Mouse (Mus musculus) bone marrow macrophage, adult 2 months (primary cell): ENCODE data around the gene Ly6g6d. TPM values are rescaled to one million over a fixed set of nuclear protein-coding genes. Genes with fewer than 3 reads are reported as not detected.
"Not testable (repeated sequence)": the region's sequence is repeated elsewhere in the genome, so short reads cannot be mapped to it uniquely, and the experiment has no call there.

ENCODE experiments used
- H3K27ac ChIP-seq: 2 replicates; pipeline ENCODE4 v1.5.1; 2012; ENCODE audit warnings: low read depth, low read length; ENCODE audit not compliant: insufficient read depth
- H3K4me1 ChIP-seq: 2 replicates; pipeline ENCODE4 v1.6.1; 2012; ENCODE audit warnings: low read length; ENCODE audit not compliant: control insufficient read depth, insufficient read depth
- H3K4me3 ChIP-seq: 2 replicates; pipeline ENCODE4 v1.5.1; 2012; ENCODE audit warnings: mild to moderate bottlenecking, low read length, moderate library complexity; ENCODE audit not compliant: insufficient read depth
- CTCF ChIP-seq: IDR thresholded peaks from 2 replicates; pipeline ENCODE4 v1.5.1; 2012; ENCODE audit warnings: low read depth, mild to moderate bottlenecking, low read length, moderate library complexity
- POLR2A ChIP-seq: IDR thresholded peaks from 2 replicates; pipeline ENCODE4 v1.6.1; 2012; ENCODE audit warnings: mild to moderate bottlenecking, low read depth, low read length, borderline replicate concordance
- polyA plus RNA-seq: library from polyadenylated mRNA; stranded (reverse); fragments of >200 nt; gene quantifications from 2 replicates; pipeline ENCODE4 v1.2.4, GENCODE M21; 2012; ENCODE audit not compliant: missing spikeins, insufficient read depth, insufficient read length

The Ly6g6d gene
- 1.0 TPM in 1 of 2 replicates, not detected in the other for polyA plus RNA-seq

GRCm38 (mm10) chr17:35077786-35078233 lies at the start of gene Ly6g6d:
TSS of gene Ly6g6d (minus strand) at chr17:35078065.
- peaks cover 24% of the 10 kb centered on the region for H3K4me1 ChIP-seq

GRCm38 (mm10) chr17:35127017-35127416 lies 49.2 kb upstream of the Ly6g6d start:
- TF ChIP-seq CTCF (no peak), POLR2A (no peak)
- Histone ChIP-seq H3K27ac (peak overlapping the region; percentile 88), H3K4me1 (peaks cover 20% of the 10 kb centered on the region), H3K4me3 (peak overlapping the region; percentile 80)

More at GRCm38 (mm10) chr17:35077786-35078233, at the start of gene Ly6g6d:
- Histone ChIP-seq H3K27ac (no peak within 1 kb of the TSS), H3K4me3 (peak within 1 kb of the TSS; percentile 37)
- TF ChIP-seq POLR2A (no peak), CTCF (peak; percentile 32; the same call in 1 of the 2 replicates)

- Histone ChIP-seq H3K4me3 (peak within 1 kb of the TSS; percentile 80), H3K4me1 (peaks cover 20% of the 10 kb centered on the region), H3K27ac (peak within 1 kb of the TSS; percentile 88)
- TF ChIP-seq POLR2A, result no peak
- no peak for TF ChIP-seq CTCF
These were observed 48.3 kb upstream of the Ly6g6d start, which contains the start of gene D17H6S53E for GRCm38 (mm10) chr17:35126206-35126611. TSS of gene D17H6S53E (plus strand) at chr17:35126373.

GRCm38 (mm10) chr17:35125578-35125977 lies 47.7 kb upstream of the Ly6g6d start:
- Histone ChIP-seq H3K4me3 (peak overlapping the region; percentile 80), H3K4me1 (peaks cover 20% of the 10 kb centered on the region), H3K27ac (peak overlapping the region; percentile 88)
- TF ChIP-seq POLR2A (no peak), CTCF (no peak)

- H3K4me3 ChIP-seq, result no peak overlapping the region
- no peak overlapping the region; the same call in 1 of the 2 replicates for H3K27ac ChIP-seq
- TF ChIP-seq POLR2A (no peak), CTCF (no peak)
- peaks cover 20% of the 10 kb centered on the region for H3K4me1 ChIP-seq
These were observed 47.2 kb upstream of the Ly6g6d start for GRCm38 (mm10) chr17:35125081-35125480.

- H3K4me3 ChIP-seq, H3K27ac ChIP-seq: not testable (repeated sequence)
- peaks cover 24% of the 10 kb centered on the region for H3K4me1 ChIP-seq
These were observed 46.5 kb upstream of the Ly6g6d start for GRCm38 (mm10) chr17:35124261-35124896.

GRCm38 (mm10) chr17:35123287-35123686 lies 45.4 kb upstream of the Ly6g6d start:
- H3K4me3 ChIP-seq, H3K27ac ChIP-seq: not testable (repeated sequence)
- peaks cover 24% of the 10 kb centered on the region for H3K4me1 ChIP-seq

GRCm38 (mm10) chr17:35121871-35122303 lies 44.0 kb upstream of the Ly6g6d start, which contains the start of gene Csnk2b:
TSS of gene Csnk2b (minus strand) at chr17:35122053.
- H3K27ac ChIP-seq, result peak within 1 kb of the TSS; percentile 65
- H3K4me1 ChIP-seq, result peaks cover 15% of the 10 kb centered on the region
- H3K4me3 ChIP-seq, result peak within 1 kb of the TSS; percentile 85
- TF ChIP-seq POLR2A (no peak), CTCF (no peak)

- TF ChIP-seq POLR2A (no peak), CTCF (no peak)
- H3K4me3 ChIP-seq, result peak within 1 kb of the TSS; percentile 85
- peaks cover 15% of the 10 kb centered on the region for H3K4me1 ChIP-seq
- H3K27ac ChIP-seq, result peak within 1 kb of the TSS; percentile 65
These were observed 43.4 kb upstream of the Ly6g6d start, which contains the start of gene Gpank1 for GRCm38 (mm10) chr17:35121143-35121799. TSS of gene Gpank1 (plus strand) at chr17:35121455.

GRCm38 (mm10) chr17:35120745-35121142 lies 42.9 kb upstream of the Ly6g6d start:
- H3K4me1 ChIP-seq, result peaks cover 15% of the 10 kb centered on the region
- H3K4me3 ChIP-seq, result peak overlapping the region; percentile 85
- peak overlapping the region; percentile 44; the same call in 1 of the 2 replicates for H3K27ac ChIP-seq
- TF ChIP-seq CTCF (no peak), POLR2A (no peak)
